Mouse (Mus musculus) heart, postnatal 25 days (tissue): ENCODE results near the gene Ccnt2. TPM values are rescaled to one million over a fixed set of nuclear protein-coding genes. Genes with fewer than 3 reads are reported as not detected.
"Not testable (repeated sequence)": the region's sequence is repeated elsewhere in the genome, so short reads cannot be mapped to it uniquely, and the experiment has no call there.

Experiments used
- DNase-seq: peaks from one replicate; pipeline ENCODE4 v3.0.0; 2022; ENCODE audit warnings: low spot score
- intact Hi-C: fragments of 180-260 bp; cut with DNase I; formaldehyde crosslinking; loops from one replicate; pipeline ENCODE4 v1.15.1; 2025
- total RNA-seq, 2 experiments: library from RNA; stranded (reverse); gene quantifications; 2 replicates each; pipeline ENCODE4 v1.2.3; 2021

Gene Ccnt2
- 10 to 100 TPM; 28.0 to 28.2 TPM for total RNA-seq

GRCm38 (mm10) chr1:127773803-127774500 lies at the start of gene Ccnt2:
Gene Ccnt2 (plus strand): TSS chr1:127774164.
- intact Hi-C loops = loop anchor here (5.0 kb wide), 3 partner anchors 93 to 468 kb away; partner anchors contain the start of genes R3hdm1, Rab3gap1, Ubxn4 and Zranb3

GRCm38 (mm10) chr1:127729096-127729495 lies 44.9 kb upstream of the Ccnt2 start, which contains the start of gene Acmsd:
Gene Acmsd (plus strand): TSS chr1:127729413.
- intact Hi-C loops = no loop called here
- DNase-seq = no peak

More at GRCm38 (mm10) chr1:127773803-127774500, at the start of gene Ccnt2:
- DNase-seq = peak; percentile 99

DNA sequence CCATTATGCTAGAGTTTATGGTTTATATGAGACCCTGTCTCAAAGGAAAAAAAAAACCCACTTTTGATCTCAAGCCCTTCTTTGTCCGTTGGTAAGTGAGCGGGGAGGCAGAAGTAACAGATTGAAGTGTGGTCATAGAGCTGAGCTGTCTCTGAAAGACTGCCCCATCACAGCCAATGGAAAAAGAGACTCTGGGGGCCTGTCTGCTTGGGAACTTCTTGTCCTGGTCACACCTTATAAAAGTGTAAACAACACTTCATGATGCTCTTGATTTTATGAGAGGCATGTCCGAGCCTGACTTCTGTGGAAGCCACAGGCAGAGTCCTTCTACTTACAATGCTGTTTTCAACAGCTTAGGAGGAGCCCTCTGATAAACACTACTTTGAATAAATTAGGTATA lies 42.9 kb upstream of the Ccnt2 start:
- no peak for DNase-seq
- intact Hi-C loops = loop anchor here (2.0 kb wide), 1 partner anchor 26 kb away; no protein-coding TSS in a partner anchor

GRCm38 (mm10) chr1:127732435-127732834 lies 41.5 kb upstream of the Ccnt2 start:
- intact Hi-C loops = no loop called here
- DNase-seq = no peak

DNA sequence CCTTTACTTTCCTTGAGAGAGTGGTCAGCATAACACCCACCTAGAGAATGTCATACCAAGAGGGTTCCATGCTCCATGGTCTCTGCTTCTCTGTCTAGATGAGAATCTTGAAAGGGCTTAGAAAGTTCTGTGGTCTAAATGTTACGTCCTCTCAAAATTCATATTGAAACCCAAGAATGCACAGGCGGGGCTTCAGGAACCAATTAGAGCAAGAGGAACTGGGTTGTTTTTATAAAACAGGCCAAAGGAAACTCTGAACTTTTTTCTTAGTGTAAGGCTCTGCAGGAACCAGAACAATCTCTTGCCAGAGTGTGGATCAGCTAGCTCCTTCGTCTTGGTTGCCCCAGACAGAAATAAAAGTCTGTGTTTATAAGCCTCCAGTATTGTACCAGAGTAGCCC lies 41.1 kb upstream of the Ccnt2 start:
- DNase-seq = no peak
- intact Hi-C loops = no loop called here

DNA sequence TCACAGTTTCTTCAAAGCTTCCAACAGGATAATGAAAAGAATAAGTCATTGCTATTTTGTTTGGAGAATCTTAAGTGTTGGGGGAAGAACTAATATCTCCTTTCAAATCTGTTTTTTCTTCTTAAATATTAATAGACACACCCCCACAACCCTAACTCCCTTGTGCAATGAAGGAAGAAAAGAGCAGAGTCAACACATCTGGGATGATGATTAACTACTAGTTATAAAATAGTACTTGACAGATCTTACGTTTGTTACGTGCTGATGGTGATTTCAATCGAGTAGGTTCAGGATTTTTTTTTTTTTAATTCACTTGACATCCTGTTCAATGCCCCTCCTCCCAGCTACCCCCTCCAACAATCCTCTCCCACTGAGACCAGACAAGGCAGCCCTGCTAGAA lies 38.6 kb upstream of the Ccnt2 start:
- intact Hi-C loops = no loop called here
- DNase-seq = no peak

- DNase-seq = no peak
- intact Hi-C loops = no loop called here
Measured at GRCm38 (mm10) chr1:127750401-127751102, 23.4 kb upstream of the Ccnt2 start.

GRCm38 (mm10) chr1:127755806-127756205 lies 18.2 kb upstream of the Ccnt2 start:
- intact Hi-C loops = loop anchor here (2.0 kb wide), 1 partner anchor 25 kb away; no protein-coding TSS in a partner anchor
- no peak for DNase-seq

- intact Hi-C loops = loop anchor here (2.0 kb wide), 1 partner anchor 26 kb away; no protein-coding TSS in a partner anchor
- no peak for DNase-seq
Measured at GRCm38 (mm10) chr1:127756331-127757163, 17.4 kb upstream of the Ccnt2 start.

GRCm38 (mm10) chr1:127757164-127757545 lies 16.8 kb upstream of the Ccnt2 start:
- intact Hi-C loops = loop anchor here (2.0 kb wide), 1 partner anchor 26 kb away; no protein-coding TSS in a partner anchor
- DNase-seq = not testable (repeated sequence)

DNA sequence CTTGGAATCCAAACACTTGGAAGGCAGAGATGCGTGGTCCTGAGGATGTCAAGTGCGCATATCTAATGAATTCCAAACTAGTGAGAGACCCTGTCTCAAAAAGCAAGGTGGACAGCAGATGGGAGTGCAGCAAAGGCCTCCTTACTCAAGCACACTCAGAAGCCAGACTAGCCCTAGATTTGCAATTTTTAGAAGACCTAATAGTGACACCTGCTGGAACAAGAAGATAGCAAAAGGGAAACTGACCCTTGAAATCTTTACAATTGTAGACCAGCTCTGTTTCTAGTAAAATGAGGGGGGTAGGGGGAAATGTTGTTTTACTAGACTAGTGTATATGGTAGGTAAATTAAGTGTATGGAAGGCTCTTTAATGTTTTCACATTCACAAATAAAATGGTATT lies 8.5 kb upstream of the Ccnt2 start:
- intact Hi-C loops = loop anchor here (1.0 kb wide), 1 partner anchor 265 kb away; no protein-coding TSS in a partner anchor
- no peak for DNase-seq

DNA sequence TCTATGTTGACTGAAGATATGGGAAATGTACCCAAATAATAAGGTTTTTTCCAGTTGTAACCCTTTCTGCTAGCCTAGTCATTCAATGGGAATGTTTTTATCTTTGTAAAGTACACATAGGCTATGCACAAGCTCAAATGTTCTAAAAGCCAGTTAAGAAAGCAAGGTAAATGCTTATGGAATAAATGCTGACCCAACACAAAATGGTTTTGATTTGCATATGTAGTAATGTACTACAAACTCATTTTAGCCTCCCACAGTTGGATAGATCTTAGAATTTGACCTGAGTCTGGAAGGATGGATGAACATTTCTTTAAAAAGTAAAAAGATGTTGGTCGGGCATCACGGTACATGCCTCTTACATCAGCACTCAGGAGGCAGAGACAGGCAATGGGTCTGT lies 7.2 kb upstream of the Ccnt2 start:
- intact Hi-C loops = loop anchor here (2.0 kb wide), 1 partner anchor 70 kb away; no protein-coding TSS in a partner anchor
- no peak for DNase-seq

GRCm38 (mm10) chr1:127773198-127773802 lies 664 bp upstream of the Ccnt2 start:
- intact Hi-C loops = loop anchor here (5.0 kb wide), 3 partner anchors 94 to 469 kb away; partner anchors contain the start of genes R3hdm1, Rab3gap1, Ubxn4 and Zranb3
- no peak for DNase-seq

- no peak for DNase-seq
- intact Hi-C loops = loop anchor here (5.0 kb wide), 3 partner anchors 93 to 468 kb away; partner anchors contain the start of genes R3hdm1, Rab3gap1, Ubxn4 and Zranb3
Measured at GRCm38 (mm10) chr1:127774501-127774880, 527 bp downstream of the Ccnt2 start.

GRCm38 (mm10) chr1:127775206-127775720 lies 1.3 kb downstream of the Ccnt2 start:
- no peak for DNase-seq
- intact Hi-C loops = no loop called here

DNA sequence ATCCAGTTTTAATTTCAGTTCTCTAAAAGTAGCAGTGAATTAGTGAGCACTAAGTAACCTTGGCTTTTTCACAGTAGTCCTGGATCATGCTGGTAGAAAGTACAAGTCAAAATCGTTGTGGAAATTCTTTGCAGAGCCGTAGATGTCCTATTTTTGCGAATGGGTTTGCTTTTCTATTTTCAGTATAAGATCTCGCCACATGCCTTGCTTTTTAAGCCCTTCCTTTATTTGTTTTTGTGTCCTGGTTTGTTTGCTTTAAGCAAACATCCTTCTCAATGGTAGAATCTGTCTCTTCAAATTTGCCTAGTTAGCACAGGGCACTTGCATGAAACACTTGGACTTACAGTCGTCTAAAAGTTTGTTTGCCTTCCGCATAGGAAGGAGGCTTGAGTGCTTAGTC lies 2.3 kb downstream of the Ccnt2 start:
- DNase-seq = no peak
- intact Hi-C loops = no loop called here

- intact Hi-C loops = no loop called here
- DNase-seq = no peak
Measured at GRCm38 (mm10) chr1:127778611-127779010, 4.6 kb downstream of the Ccnt2 start.

GRCm38 (mm10) chr1:127780142-127780541 lies 6.2 kb downstream of the Ccnt2 start:
- intact Hi-C loops = no loop called here
- DNase-seq = no peak

- intact Hi-C loops = no loop called here
- DNase-seq = no peak
Measured at GRCm38 (mm10) chr1:127780849-127781248, 6.9 kb downstream of the Ccnt2 start.
